Mouse (Mus musculus): ENCODE data around the gene 1110008L16Rik. TPM values are rescaled to one million over a fixed set of nuclear protein-coding genes. Genes with fewer than 3 reads are reported as not detected.

The 1110008L16Rik gene
- total RNA-seq, 2 experiments from 2014 or later: 9.6 to 10.1 TPM

Other genes starting within 250 kb of the 1110008L16Rik start
- 1 to 10 TPM; 7.9 to 8.1 TPM for gene 2700097O09Rik, start 219.5 kb upstream of the 1110008L16Rik start, total RNA-seq (2021)
- gene Srp54a, start 219.3 kb upstream of the 1110008L16Rik start, total RNA-seq (2021): 100 to 1,000 TPM; 101 to 102 TPM
- 10 to 100 TPM; 14.0 to 14.6 TPM for gene Fam177a, start 175.1 kb upstream of the 1110008L16Rik start, total RNA-seq (2021)
- gene Srp54b, start 144.5 kb upstream of the 1110008L16Rik start, total RNA-seq (2021): 10 to 100 TPM; 35.3 to 38.0 TPM
- not detected for gene 1700047I17Rik2, start 100.0 kb upstream of the 1110008L16Rik start, total RNA-seq (2021)
- gene Srp54c, start 69.4 kb upstream of the 1110008L16Rik start, total RNA-seq (2021): 10 to 100 TPM; 33.1 to 33.7 TPM
- 10 to 100 TPM; 10.9 to 11.2 TPM for gene Ppp2r3c, start 3.4 kb downstream of the 1110008L16Rik start, total RNA-seq (2021)
- 100 to 1,000 TPM; 196 to 197 TPM for gene Psma6, start 84.6 kb downstream of the 1110008L16Rik start, total RNA-seq (2021)
- 10 to 100 TPM; 45.7 to 65.3 TPM for gene Nfkbia, start 193.1 kb downstream of the 1110008L16Rik start, total RNA-seq (2021)

Data from heart, postnatal 10 days (tissue).